In the genomic region with DNA sequence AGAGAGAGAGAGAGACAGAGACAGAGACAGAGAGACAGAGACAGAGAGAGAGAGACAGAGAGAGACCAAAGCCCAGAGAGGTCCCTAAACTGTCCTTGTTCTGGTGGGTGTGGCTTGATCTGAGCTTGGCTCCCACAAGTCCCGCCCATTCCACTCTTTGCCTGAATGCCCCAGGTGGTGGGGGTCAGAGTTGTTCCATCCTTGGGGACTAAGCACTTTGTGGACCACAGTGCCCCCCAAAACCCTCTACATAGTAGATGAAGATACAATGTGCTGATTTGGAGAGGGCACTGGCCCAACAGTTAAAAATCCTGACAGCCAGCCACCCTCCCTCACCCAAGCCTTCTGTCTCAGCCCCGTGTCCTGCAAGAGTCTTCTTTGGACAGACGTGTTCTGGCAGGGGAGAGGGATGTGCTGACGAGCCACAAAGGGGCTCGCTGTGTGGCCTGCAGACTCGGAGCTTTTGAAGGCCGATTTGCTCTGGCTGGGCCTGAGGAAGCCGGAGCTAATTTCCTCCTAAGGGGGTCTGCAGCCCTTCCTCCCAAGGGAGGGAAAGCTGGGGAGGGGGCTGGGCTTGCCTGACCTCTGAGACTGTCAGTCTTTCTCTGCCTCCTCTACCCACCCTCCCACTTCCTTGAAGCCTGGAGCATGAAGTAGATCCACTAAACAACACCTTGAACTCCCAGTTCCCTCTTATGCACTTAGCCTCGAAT, we compare ENCODE assay signal across 22 mouse cellular contexts. TPM values are rescaled to one million over a fixed set of nuclear protein-coding genes. Genes with fewer than 3 reads are reported as not detected.
DNase-seq lines count a peak whose midpoint lies in the region; ATAC-seq and TF ChIP-seq lines count a peak whose summit lies in the region.
"Had no signal": no experiment of that assay in that cellular context is flagged by ENCODE, and none has a peak within 500 bp of the region (broad histone marks: within the 10 kb centered on the region; RNA-seq: fewer than 3 reads in every experiment).

No protein-coding gene starts in this region.

- H3K9me3 ChIP-seq in intestine, embryonic 14.5 days (ENCODE audit: control insufficient read depth, low read length), result no peaks in the 10 kb centered on the region
- no peaks in the 10 kb centered on the region for H3K9me3 ChIP-seq in intestine, postnatal 0 days (ENCODE audit: control insufficient read depth)
- H3K9me3 ChIP-seq in hindbrain, postnatal 0 days (ENCODE audit: low read length), result no peaks in the 10 kb centered on the region
- peaks cover 9% of the 10 kb centered on the region; the same call in 1 of the 2 replicates for H3K9me3 ChIP-seq in neural tube, embryonic 13.5 days
- H3K9me3 ChIP-seq: embryonic facial prominence, embryonic 13.5 days; heart, embryonic 13.5 days; hindbrain, embryonic 15.5 days had no signal

- no peak for DNase-seq in intestine, embryonic 14.5 days (ENCODE audit: low spot score)
- DNase-seq in embryo, embryonic 10 days (ENCODE audit: low spot score), result peak; percentile 59
- DNase-seq in hindbrain, postnatal 0 days (ENCODE audit: low spot score), result peak; percentile 16
- no peak for DNase-seq in thymus, postnatal 10 days (ENCODE audit: low spot score in 2 of 2)
- no peak for DNase-seq in natural killer cell, adult 2 months (ENCODE audit: low spot score in 2 of 2)
- DNase-seq in layer of hippocampus, postnatal 10 days (ENCODE audit: low spot score in 2 of 2), result no peak
- DNase-seq: cerebellum, adult 11-12 months; gastrocnemius, postnatal 10 days; kidney, postnatal 14 days; thymus, postnatal 25 days had no signal

- WGBS in intestine, embryonic 14.5 days, result 10% methylated on average over 9 of the region's 9 CpGs
- 14% methylated on average over 9 of the region's 9 CpGs for WGBS in intestine, postnatal 0 days
- 7% methylated on average over 9 of the region's 9 CpGs for WGBS in hindbrain, postnatal 0 days
- WGBS in neural tube, embryonic 13.5 days, result 2% methylated on average over 9 of the region's 9 CpGs

- H3K4me3 ChIP-seq in intestine, embryonic 14.5 days (ENCODE audit: low read depth, low read length), result no peak overlapping the region
- H3K4me3 ChIP-seq in intestine, postnatal 0 days (ENCODE audit: low read depth, low read length), result no peak overlapping the region
- no peak overlapping the region for H3K4me3 ChIP-seq in hindbrain, postnatal 0 days (ENCODE audit: low read length)
- no peak overlapping the region for H3K4me3 ChIP-seq in neural tube, embryonic 13.5 days
- H3K4me3 ChIP-seq: embryonic facial prominence, embryonic 13.5 days; heart, embryonic 13.5 days; hindbrain, embryonic 15.5 days had no signal

- H3K27me3 ChIP-seq in intestine, embryonic 14.5 days (replicated peaks; ENCODE audit: control insufficient read depth, insufficient read depth, low read length), result no peaks in the 10 kb centered on the region
- no peaks in the 10 kb centered on the region for H3K27me3 ChIP-seq in intestine, postnatal 0 days (replicated peaks; ENCODE audit: control insufficient read depth, insufficient read depth, low read length)
- H3K27me3 ChIP-seq in hindbrain, postnatal 0 days (ENCODE audit: insufficient read depth, low read length), result no peaks in the 10 kb centered on the region
- H3K27me3 ChIP-seq in neural tube, embryonic 13.5 days, result peaks cover 86% of the 10 kb centered on the region

- no peak overlapping the region for H3K9ac ChIP-seq in intestine, embryonic 14.5 days (ENCODE audit: low read length)
- no peak overlapping the region for H3K9ac ChIP-seq in intestine, postnatal 0 days (ENCODE audit: low read depth, low read length)
- H3K9ac ChIP-seq in hindbrain, postnatal 0 days (replicated peaks; ENCODE audit: low read length), result no peak overlapping the region
- 0 out of 2 replicates have a peak overlapping the region, but pooled peaks have one; percentile 8 for H3K9ac ChIP-seq in neural tube, embryonic 13.5 days
- H3K9ac ChIP-seq: embryonic facial prominence, embryonic 13.5 days; heart, embryonic 13.5 days; hindbrain, embryonic 15.5 days had no signal

- H3K36me3 ChIP-seq in intestine, embryonic 14.5 days (ENCODE audit: control insufficient read depth, insufficient read depth, low read length), result no peaks in the 10 kb centered on the region
- H3K36me3 ChIP-seq in intestine, postnatal 0 days (ENCODE audit: control insufficient read depth, insufficient read depth), result no peaks in the 10 kb centered on the region
- H3K36me3 ChIP-seq in hindbrain, postnatal 0 days (ENCODE audit: insufficient read depth, low read length), result no peaks in the 10 kb centered on the region
- no peaks in the 10 kb centered on the region for H3K36me3 ChIP-seq in neural tube, embryonic 13.5 days
- H3K36me3 ChIP-seq: embryonic facial prominence, embryonic 13.5 days; heart, embryonic 13.5 days; hindbrain, embryonic 15.5 days had no signal

- peaks cover 9% of the 10 kb centered on the region for H3K4me1 ChIP-seq in intestine, embryonic 14.5 days (replicated peaks; ENCODE audit: control insufficient read depth, insufficient read depth, low read length)
- H3K4me1 ChIP-seq in intestine, postnatal 0 days (replicated peaks; ENCODE audit: control insufficient read depth, insufficient read depth, low read length), result no peaks in the 10 kb centered on the region
- no peaks in the 10 kb centered on the region; the same call in 1 of the 2 replicates for H3K4me1 ChIP-seq in hindbrain, postnatal 0 days (ENCODE audit: insufficient read depth, low read length)
- H3K4me1 ChIP-seq in neural tube, embryonic 13.5 days (replicated peaks), result peaks cover 24% of the 10 kb centered on the region

- no peak for TF ChIP-seq CTCF in intestine, postnatal 0 days (IDR thresholded peaks at IDR 0.05; ENCODE audit: low read depth)
- no peak for TF ChIP-seq CTCF in hindbrain, postnatal 0 days (IDR thresholded peaks at IDR 0.05; ENCODE audit: low read depth)

- H3K27ac ChIP-seq in intestine, embryonic 14.5 days (ENCODE audit: low read depth), result no peak overlapping the region
- H3K27ac ChIP-seq in intestine, postnatal 0 days (ENCODE audit: low read depth, low read length), result no peak overlapping the region
- no peak overlapping the region for H3K27ac ChIP-seq in hindbrain, postnatal 0 days
- peak overlapping the region; percentile 23; the same call in 1 of the 2 replicates for H3K27ac ChIP-seq in neural tube, embryonic 13.5 days (replicated peaks)
- H3K27ac ChIP-seq: embryonic facial prominence, embryonic 13.5 days; heart, embryonic 13.5 days; hindbrain, embryonic 15.5 days had no signal

- no peak overlapping the region for H3K4me2 ChIP-seq in intestine, embryonic 14.5 days (ENCODE audit: low read length)
- H3K4me2 ChIP-seq in intestine, postnatal 0 days (replicated peaks; ENCODE audit: low read depth), result no peak overlapping the region
- no peak overlapping the region for H3K4me2 ChIP-seq in hindbrain, postnatal 0 days (ENCODE audit: low read depth, low read length)
- H3K4me2 ChIP-seq in neural tube, embryonic 13.5 days, result no peak overlapping the region
- H3K4me2 ChIP-seq: embryonic facial prominence, embryonic 13.5 days; heart, embryonic 13.5 days; hindbrain, embryonic 15.5 days had no signal

- ATAC-seq in intestine, embryonic 14.5 days (replicated peaks; ENCODE audit: low FRiP score, low TSS enrichment, low read depth), result 0 out of 2 replicates have a peak, but pooled peaks have one; percentile 32
- ATAC-seq in intestine, postnatal 0 days, result no peak
- ATAC-seq in hindbrain, postnatal 0 days, result peak; percentile 45; the same call in 1 of the 2 replicates
- peak; percentile 56 for ATAC-seq in neural tube, embryonic 13.5 days (ENCODE audit: low read depth)
- ATAC-seq: activated CD4-positive, CD25-positive, alpha-beta regulatory T cell, adult 4 months; forebrain, embryonic 14.5 days; lung, postnatal 0 days had no signal

RNA-seq across cellular contexts. Expression of a gene that starts 29.3 kb away (rescaled TPM):
- polyA plus RNA-seq in intestine, embryonic 14.5 days (2014; fragmentation: Nextera tagmentation; extraction: Ambion mirVana), result 7.6 and 10.3 TPM in 2 replicates
- 46.2 and 47.3 TPM in 2 replicates for polyA plus RNA-seq in intestine, postnatal 0 days (2015; fragmentation: Nextera tagmentation; extraction: Ambion mirVana)
- 92.9 and 97.9 TPM in 2 replicates for total RNA-seq in hindbrain, postnatal 0 days (2014; rRNA removed)
- 143 and 152 TPM in 2 replicates for polyA plus RNA-seq in hindbrain, postnatal 0 days (2015; fragmentation: Nextera tagmentation; extraction: Ambion mirVana)
- 91.9 and 93.1 TPM in 2 replicates for polyA plus RNA-seq in neural tube, embryonic 13.5 days (2015; fragmentation: Nextera tagmentation; extraction: Ambion mirVana)
- total RNA-seq in layer of hippocampus, postnatal 10 days (2021), result 10 to 100 TPM; 49.1 to 55.5 TPM

RNA-seq across cellular contexts. Expression of a gene that starts 40.1 kb away (rescaled TPM):
- polyA plus RNA-seq in intestine, embryonic 14.5 days (2014; fragmentation: Nextera tagmentation; extraction: Ambion mirVana), result 8.5 and 20.9 TPM in 2 replicates
- 1.4 and 1.5 TPM in 2 replicates for polyA plus RNA-seq in intestine, postnatal 0 days (2015; fragmentation: Nextera tagmentation; extraction: Ambion mirVana)
- not detected in 2 replicates for total RNA-seq in hindbrain, postnatal 0 days (2014; rRNA removed)
- not detected in 2 replicates for polyA plus RNA-seq in hindbrain, postnatal 0 days (2015; fragmentation: Nextera tagmentation; extraction: Ambion mirVana)
- 2.7 TPM in 2 replicates for polyA plus RNA-seq in neural tube, embryonic 13.5 days (2015; fragmentation: Nextera tagmentation; extraction: Ambion mirVana)
- total RNA-seq in layer of hippocampus, postnatal 10 days (2021), result not detected
- total RNA-seq: gastrocnemius, postnatal 10 days; layer of hippocampus, postnatal 25 days; MEL had no signal
- polyA plus RNA-seq: activated CD4-positive, CD25-positive, alpha-beta regulatory T cell, adult 4 months; C2C12; embryonic facial prominence, embryonic 13.5 days; heart, embryonic 13.5 days; hindbrain, embryonic 15.5 days; limb, embryonic 14.5 days; lung, postnatal 0 days had no signal

RNA-seq across cellular contexts. Expression of a gene that starts 58.1 kb away (rescaled TPM):
- 31.5 and 32.5 TPM in 2 replicates for polyA plus RNA-seq in intestine, embryonic 14.5 days (2014; fragmentation: Nextera tagmentation; extraction: Ambion mirVana)
- polyA plus RNA-seq in intestine, postnatal 0 days (2015; fragmentation: Nextera tagmentation; extraction: Ambion mirVana), result 96.8 and 100 TPM in 2 replicates
- total RNA-seq in hindbrain, postnatal 0 days (2014; rRNA removed), result 30.8 and 38.3 TPM in 2 replicates
- polyA plus RNA-seq in hindbrain, postnatal 0 days (2015; fragmentation: Nextera tagmentation; extraction: Ambion mirVana), result 20.4 and 21.4 TPM in 2 replicates
- 19.5 and 22.2 TPM in 2 replicates for polyA plus RNA-seq in neural tube, embryonic 13.5 days (2015; fragmentation: Nextera tagmentation; extraction: Ambion mirVana)
- 1 to 10 TPM; 7.9 to 9.0 TPM for total RNA-seq in layer of hippocampus, postnatal 10 days (2021)

Comparison
In these comparisons a context has a peak if more than half of its experiments do, and no peak if none do; other contexts are left out.
1. DNase-seq: peak in embryo, embryonic 10 days (single experiment) and hindbrain, postnatal 0 days (single experiment); none in intestine, embryonic 14.5 days (single experiment), thymus, postnatal 10 days (0 of 2), natural killer cell, adult 2 months (0 of 2) and layer of hippocampus, postnatal 10 days (0 of 2).